Mouse (Mus musculus) stomach, postnatal 0 days (tissue): ENCODE measurements around the gene Npc2.

Source experiments
- CTCF ChIP-seq: IDR thresholded peaks from 2 replicates; pipeline ENCODE4 v1.5.1; 2016; ENCODE audit warnings: antibody characterized with exemption, low read depth, mild to moderate bottlenecking, moderate library complexity
- EP300 ChIP-seq: optimal IDR thresholded peaks from 2 replicates; pipeline ENCODE3; 2016; ENCODE audit warnings: antibody characterized with exemption

DNA sequence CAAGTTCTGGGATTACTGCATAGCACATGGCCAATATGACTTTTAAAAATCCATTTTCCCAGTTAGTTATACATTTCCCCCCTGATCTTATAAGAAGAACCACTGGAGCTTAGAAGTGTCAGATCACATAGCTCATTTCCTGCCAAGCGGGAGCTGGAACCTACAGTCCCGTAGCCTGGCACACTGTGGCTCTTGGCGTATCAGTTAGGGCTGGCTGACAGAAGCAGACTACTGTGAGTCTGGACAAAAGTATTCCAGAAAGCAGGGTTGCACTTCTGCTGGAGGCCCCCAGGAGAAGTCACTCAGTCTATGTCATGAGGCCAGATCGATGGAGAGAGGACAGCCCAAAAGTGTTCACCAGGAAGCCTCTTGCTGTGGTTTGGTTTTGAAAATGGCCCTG is 46.6 kb downstream of the Npc2 start:
- TF ChIP-seq CTCF = no peak
- no peak for TF ChIP-seq EP300
